Mouse (Mus musculus): Measurements from ENCODE around the gene Zbtb24. TPM values are rescaled to one million over a fixed set of nuclear protein-coding genes. Genes with fewer than 3 reads are reported as not detected.
A peak's percentile ranks its signal among the peaks of the same experiment; 100 is the strongest.

Zbtb24 gene
- total RNA-seq, 4 experiments from 2014 or later, result 17.3 to 32.5 (median 26.0) TPM

GRCm38 (mm10) chr10:41470693-41471092 lies 20.5 kb downstream of the Zbtb24 start:
- no peak for DNase-seq

GRCm38 (mm10) chr10:41472534-41472933 lies 22.4 kb downstream of the Zbtb24 start:
- no peak for DNase-seq

- no peak for DNase-seq
These were observed 22.8 kb downstream of the Zbtb24 start for GRCm38 (mm10) chr10:41472962-41473481.

- no peak for DNase-seq
These were observed 23.7 kb downstream of the Zbtb24 start for GRCm38 (mm10) chr10:41473782-41474468.

GRCm38 (mm10) chr10:41474981-41475391 lies 24.8 kb downstream of the Zbtb24 start:
- DNase-seq, result no peak

DNA sequence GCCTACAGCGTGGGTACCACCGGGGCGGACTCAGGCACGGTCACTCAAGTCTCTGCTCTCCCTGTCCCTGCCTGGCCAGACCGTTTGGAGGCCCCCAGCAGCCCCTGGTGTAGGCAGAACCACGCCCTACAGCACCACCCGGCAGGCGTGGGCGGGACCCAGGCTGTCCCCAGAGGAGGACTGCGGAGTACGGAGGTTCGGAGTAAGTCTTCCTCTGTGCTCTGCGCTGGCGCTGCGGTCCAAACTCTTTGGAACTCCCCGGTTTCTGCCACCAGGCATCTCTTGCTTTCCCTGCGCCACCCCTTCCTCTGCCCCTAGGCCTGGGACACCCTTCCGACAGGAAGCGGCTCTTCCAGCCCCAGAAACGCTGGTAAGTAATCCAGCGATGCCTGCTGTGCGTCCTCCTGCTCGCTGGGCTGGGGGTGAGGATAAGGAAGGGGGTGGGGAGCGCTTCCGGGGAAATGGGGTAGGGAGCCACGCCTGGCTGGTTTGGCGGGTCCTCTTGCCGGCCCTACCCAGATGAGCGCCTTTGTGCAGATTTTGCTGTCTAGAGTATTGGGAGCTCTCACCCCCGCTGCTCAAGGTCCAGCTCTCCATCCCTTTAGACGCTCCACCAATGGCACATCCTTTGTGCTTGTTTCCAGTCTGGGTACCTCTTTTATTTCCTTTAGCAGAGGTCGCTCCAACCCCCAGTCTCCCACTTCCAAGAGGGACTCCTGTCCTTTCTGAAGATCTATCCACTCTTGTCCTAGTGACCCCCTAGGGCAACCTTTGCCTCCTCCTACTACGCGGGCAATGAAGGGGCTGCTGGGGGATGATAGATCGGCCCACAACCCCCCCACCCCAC lies 26.2 kb downstream of the Zbtb24 start, which contains the start of gene Mical1:
TSS of gene Mical1 (plus strand) at position 144 of the 847 bp plus-strand sequence.
- no peak for DNase-seq

DNA sequence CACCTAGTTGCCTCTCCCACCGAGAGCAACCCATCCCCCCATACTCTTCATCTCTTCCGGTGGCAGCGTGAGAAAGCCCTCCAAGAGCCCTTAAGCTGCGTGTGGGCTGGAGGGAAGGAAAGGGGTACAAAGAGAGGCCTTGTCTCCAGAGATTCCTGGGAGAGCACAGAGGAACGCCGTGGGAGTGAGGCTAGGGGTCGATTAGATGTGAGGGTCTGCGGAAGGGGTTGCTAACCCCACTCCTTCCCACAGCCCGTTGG lies 26.8 kb downstream of the Zbtb24 start:
- no peak for DNase-seq

GRCm38 (mm10) chr10:41477278-41478181 lies 27.3 kb downstream of the Zbtb24 start:
- DNase-seq, result peak; percentile 35

- DNase-seq, result no peak
These were observed 29.8 kb downstream of the Zbtb24 start for GRCm38 (mm10) chr10:41479961-41480360.

GRCm38 (mm10) chr10:41480938-41481880 lies 31.0 kb downstream of the Zbtb24 start:
- DNase-seq, result no peak

GRCm38 (mm10) chr10:41482446-41482845 lies 32.3 kb downstream of the Zbtb24 start:
- no peak for DNase-seq

- no peak for DNase-seq
These were observed 35.6 kb downstream of the Zbtb24 start for GRCm38 (mm10) chr10:41485778-41486177.

DNA sequence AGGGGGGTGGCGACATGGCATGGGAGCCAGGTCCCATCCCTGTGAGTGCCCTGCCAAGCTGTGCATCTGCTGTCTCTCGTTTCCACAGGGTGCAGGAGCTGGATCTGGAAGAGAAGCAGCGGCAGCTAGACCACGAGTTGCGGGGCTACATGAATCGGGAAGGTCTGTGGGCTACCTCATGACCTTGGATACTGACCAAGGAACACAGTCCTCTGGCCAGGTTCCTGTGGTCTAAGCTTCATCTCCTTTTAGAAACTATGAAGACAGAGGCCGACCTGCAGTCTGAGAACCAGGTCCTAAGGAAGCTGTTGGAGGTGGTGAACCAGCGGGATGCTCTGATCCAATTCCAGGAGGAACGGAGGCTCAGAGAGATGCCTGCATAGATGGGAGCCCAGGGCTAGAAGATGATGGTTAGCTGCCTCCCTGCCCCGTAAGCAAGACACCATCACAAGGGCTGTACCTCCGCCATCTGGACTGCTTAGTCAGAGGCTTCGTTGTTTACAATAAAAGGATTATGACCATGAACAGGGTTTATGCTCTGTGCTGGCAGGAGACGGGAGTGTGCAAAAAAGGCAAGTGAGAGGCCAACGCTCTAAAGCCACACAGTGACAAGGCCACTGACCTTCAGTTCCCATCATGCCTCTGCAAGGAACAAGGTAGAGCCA lies 36.5 kb downstream of the Zbtb24 start:
- DNase-seq, result no peak

DNA sequence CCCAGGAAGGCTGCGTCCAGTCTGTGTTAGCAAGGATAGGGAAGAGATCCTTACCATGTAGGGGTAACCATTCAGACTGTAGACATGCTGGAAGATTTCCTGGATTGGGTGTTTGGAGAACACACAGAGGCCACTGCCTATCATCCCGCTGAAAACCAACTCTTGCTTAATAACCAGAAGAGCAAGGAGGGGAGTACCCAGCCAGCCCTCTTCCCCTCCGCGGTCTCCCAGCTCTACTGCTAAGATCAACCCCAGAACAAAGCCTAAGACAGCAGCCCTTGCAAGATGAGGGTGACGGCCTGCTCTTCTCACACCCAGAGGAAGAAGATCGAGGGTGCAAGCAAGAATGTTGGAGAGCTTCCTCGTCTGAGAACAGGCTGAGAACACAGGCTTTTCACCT lies 38.7 kb downstream of the Zbtb24 start:
- DNase-seq, result no peak

DNA sequence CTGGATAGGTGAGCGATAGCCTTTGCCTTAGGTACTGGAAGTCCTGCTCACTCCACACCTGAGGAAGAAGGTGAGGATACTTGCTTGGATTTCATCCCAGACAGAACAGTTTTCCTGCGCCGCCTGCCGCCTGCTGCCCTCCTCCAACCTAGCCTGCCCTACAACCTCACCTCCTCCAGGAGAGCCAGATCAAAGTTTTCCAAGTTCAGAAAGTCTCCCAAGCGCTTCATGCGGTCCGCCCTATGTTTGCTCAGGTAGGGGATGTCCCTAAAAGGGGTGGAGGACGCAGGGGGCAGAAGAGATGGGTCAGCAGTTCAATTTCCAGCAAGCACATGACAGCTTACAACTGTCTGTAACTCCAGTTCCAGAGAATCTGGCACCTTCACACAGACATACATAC lies 39.1 kb downstream of the Zbtb24 start:
- no peak for DNase-seq

- DNase-seq, result peak; percentile 94
These were observed 39.7 kb downstream of the Zbtb24 start, which contains the start of the genes Smpd2 and Ppil6 for GRCm38 (mm10) chr10:41489708-41490517. Smpd2 (minus strand) TSS chr10:41490369. Ppil6 (plus strand) TSS chr10:41490439.

GRCm38 (mm10) chr10:41490518-41490873 lies 40.3 kb downstream of the Zbtb24 start:
- no peak for DNase-seq

- DNase-seq, result no peak
These were observed 40.9 kb downstream of the Zbtb24 start for GRCm38 (mm10) chr10:41491111-41491510.

DNA sequence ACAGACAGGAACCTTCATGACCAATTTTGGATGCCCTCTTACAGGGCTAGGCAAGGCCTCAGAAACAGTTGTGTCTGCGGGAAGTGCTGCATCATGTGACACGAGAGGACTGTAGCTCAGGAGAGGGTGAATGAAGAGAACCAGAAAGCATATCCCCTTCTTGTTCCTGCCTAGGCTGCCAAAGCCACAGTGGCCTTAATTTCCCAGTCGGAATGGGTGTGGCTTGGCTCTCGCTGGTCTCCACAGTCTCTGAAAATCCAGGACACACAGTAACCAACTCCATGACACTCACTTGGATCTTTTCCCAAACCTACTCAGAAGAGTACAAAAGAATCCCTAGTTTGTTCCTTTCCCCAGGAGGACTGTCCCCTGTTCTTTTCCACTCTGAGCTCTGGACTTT lies 50.8 kb downstream of the Zbtb24 start:
- peak; percentile 39 for DNase-seq

DNA sequence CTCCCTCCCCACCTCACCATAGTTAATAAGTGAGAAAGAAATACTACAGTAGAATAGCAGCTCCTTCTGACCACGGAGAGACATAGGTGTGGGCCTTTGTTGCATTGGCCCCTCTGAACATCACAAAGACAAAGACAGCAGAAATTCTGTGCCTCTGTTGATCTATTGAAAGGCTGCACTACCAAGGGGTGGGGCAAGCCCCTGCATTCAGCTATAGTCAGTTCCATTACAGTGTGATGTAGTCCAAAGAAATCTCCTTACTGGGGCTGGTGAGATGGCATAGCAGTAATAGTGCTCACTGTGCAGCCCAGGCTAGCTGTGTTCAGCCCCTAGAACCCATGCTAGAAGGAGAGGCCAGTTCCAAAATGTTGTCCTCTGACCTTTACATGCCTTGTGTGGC lies 54.8 kb downstream of the Zbtb24 start:
- no peak for DNase-seq
